Mouse (Mus musculus): Measurements from ENCODE around the gene Cryga. TPM values are rescaled to one million over a fixed set of nuclear protein-coding genes. Genes with fewer than 3 reads are reported as not detected.

Cryga gene
- polyA plus RNA-seq, 1 experiment from 2014 or later = not detected

Other genes with a start within 250 kb of the Cryga start
- 8.6 and 8.7 TPM in 2 replicates for gene Plekhm3, start 146.5 kb downstream of the Cryga start, polyA plus RNA-seq (2015; fragmentation: Nextera tagmentation; extraction: Ambion mirVana)
- gene Akr1cl, start 70.6 kb downstream of the Cryga start, polyA plus RNA-seq (2015; fragmentation: Nextera tagmentation; extraction: Ambion mirVana) = 0.29 TPM in 1 of 2 replicates, not detected in the other
- not detected in 2 replicates for gene Cryge, start 52.2 kb downstream of the Cryga start, polyA plus RNA-seq (2015; fragmentation: Nextera tagmentation; extraction: Ambion mirVana)
- gene Crygd, start 39.9 kb downstream of the Cryga start, polyA plus RNA-seq (2015; fragmentation: Nextera tagmentation; extraction: Ambion mirVana) = not detected in 2 replicates
- not detected in 2 replicates for gene Crygc, start 29.7 kb downstream of the Cryga start, polyA plus RNA-seq (2015; fragmentation: Nextera tagmentation; extraction: Ambion mirVana)
- 0.76 and 0.94 TPM in 2 replicates for gene Crygb, start 21.1 kb downstream of the Cryga start, polyA plus RNA-seq (2015; fragmentation: Nextera tagmentation; extraction: Ambion mirVana)
- not detected in 2 replicates for gene Gm28845, start 16.2 kb upstream of the Cryga start, polyA plus RNA-seq (2015; fragmentation: Nextera tagmentation; extraction: Ambion mirVana)
- 0.15 and 0.80 TPM in 2 replicates for gene D630023F18Rik, start 19.8 kb upstream of the Cryga start, polyA plus RNA-seq (2015; fragmentation: Nextera tagmentation; extraction: Ambion mirVana)
- 148 and 152 TPM in 2 replicates for gene Idh1, start 83.1 kb upstream of the Cryga start, polyA plus RNA-seq (2015; fragmentation: Nextera tagmentation; extraction: Ambion mirVana)
- gene Pikfyve, start 83.3 kb upstream of the Cryga start, polyA plus RNA-seq (2015; fragmentation: Nextera tagmentation; extraction: Ambion mirVana) = 11.2 and 12.0 TPM in 2 replicates
- 0.27 and 0.48 TPM in 2 replicates for gene Pth2r, start 178.7 kb upstream of the Cryga start, polyA plus RNA-seq (2015; fragmentation: Nextera tagmentation; extraction: Ambion mirVana)

Measured in embryonic facial prominence, embryonic 13.5 days (tissue).